Mouse (Mus musculus): ENCODE data around the gene Cep164.
A peak's percentile ranks its signal among the peaks of the same experiment; 100 is the strongest.
"Not testable (repeated sequence)": the region's sequence is repeated elsewhere in the genome, so short reads cannot be mapped to it uniquely, and the experiment has no call there.

Gene Cep164

DNA sequence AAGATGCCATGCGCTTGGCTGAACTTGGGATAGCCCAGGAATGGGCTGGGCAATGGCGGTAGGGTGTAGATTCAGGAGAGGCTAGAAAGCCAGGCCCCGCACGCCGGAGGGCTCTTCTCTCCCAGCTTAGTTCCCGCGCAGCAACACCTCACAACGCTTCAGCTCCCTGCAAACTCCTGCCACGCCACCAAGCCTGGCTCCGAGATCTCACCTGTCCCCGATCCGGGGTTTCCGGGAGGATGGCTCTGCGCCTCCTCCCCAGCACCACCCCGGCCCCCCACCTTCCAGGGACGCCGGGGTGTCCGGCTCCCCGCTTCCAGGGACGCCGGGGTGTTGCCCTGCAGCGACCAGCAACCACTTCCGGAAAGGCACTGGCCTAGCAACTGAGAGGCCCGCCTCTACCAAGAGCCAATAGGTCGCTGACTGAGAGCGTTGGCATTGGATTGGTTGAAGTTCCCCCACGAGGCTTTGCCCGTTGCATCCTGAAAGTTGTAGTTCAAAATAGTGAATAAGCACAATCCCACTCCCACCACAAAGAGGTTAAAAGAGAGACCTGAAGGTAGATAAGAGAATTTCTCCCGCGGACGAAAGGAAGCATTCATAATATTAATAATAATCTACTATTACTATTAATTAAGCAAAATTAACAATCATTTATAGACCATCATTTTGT is at the start of gene Cep164:
Cep164 (minus strand) TSS at position 401 of the 673 bp plus-strand sequence.
- peak; percentile 90 for DNase-seq

DNA sequence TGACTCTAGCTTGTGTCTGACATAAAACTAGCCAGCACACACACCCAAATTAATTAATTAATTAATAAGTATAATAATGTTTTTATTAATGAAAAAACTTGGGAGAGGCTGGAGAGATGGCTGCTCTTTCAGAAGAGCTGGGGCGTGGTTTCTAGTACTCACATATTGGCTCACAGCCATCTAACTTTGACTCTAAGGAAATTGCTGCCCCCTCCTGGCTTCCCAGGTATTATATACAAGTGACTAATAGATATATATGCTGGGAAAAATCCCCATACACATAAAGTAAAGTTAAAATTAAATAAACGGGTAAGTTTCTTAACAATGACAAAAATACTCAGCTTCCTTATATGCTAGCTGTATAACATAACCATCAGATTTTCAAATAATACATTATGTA is 49.4 kb upstream of the Cep164 start:
- no peak for DNase-seq

DNA sequence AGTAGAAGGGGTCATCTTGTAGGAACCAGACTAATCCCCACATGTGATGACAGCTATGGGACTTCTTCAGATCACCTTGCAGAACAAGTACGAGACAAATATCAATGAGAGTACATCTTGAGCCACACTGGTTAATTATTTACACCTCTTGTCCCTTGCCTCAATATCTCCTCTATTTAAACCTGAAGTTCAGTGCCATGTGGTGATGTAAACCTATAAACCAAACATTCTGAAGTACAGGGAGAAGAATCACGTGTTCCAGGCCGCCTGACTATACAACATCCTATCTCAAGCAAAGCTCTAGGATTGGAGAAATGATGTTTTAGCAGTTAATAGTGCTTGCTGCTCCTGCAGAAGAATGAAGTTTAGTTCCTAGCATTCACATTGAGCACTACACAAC is 41.8 kb upstream of the Cep164 start:
- DNase-seq: no peak

DNA sequence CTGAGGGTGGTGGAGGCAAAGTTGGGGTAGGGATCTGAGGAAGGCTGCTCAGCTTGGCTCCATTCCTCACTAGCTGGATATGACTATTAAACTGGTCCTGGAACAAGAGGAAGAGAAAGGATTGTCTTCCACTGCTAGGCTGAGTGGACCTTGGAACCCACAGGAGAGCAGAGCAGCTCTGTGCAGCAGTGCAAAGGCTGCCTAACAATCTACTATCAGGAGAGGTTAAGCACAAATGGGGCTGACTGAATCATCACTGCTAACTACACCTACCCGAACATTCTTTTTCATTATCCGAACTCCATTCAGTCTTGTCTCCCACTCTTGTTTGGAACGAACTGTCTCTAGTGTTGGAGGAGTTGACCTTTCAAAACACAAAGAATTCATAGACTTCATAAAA is 40.7 kb upstream of the Cep164 start:
- no peak for DNase-seq

DNA sequence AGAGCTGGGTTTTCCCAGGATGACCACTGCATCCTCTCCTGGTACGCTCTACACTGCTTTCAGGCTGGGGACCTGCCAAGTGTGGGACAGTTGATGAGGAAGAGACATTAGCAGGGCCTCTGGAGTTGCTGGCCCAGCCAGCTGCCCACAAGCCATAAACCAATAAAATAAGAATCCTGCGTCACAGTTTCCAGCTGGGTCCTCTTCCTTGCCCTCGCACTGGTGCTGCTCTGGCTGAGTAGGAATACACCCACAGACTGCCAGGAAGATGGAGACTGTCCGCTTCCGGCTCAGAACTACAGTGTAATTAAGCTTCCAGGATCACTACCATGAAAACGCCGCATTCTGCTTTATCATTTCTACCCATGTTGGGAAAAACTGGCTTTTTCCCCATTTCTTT is 33.3 kb upstream of the Cep164 start:
- DNase-seq: no peak

DNA sequence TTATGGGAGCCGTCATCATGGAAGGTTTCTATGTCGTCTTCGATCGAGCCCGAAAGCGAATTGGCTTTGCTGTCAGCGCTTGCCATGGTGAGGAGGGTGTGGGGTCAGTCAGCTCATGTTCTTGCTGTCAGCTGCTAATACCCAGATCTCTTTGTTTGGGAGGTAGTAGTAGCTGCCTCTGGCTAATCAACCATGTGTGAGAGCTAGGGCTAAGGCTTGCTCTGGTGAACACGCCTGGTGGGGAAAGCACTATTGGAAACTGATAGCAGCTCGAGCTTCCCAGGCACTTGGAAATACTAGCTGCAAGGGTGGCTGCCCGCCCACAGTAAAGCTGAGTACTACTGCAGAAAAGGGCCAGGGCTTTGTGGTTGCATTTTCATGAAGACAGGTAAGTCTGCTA is 30.9 kb upstream of the Cep164 start:
- DNase-seq: no peak

DNA sequence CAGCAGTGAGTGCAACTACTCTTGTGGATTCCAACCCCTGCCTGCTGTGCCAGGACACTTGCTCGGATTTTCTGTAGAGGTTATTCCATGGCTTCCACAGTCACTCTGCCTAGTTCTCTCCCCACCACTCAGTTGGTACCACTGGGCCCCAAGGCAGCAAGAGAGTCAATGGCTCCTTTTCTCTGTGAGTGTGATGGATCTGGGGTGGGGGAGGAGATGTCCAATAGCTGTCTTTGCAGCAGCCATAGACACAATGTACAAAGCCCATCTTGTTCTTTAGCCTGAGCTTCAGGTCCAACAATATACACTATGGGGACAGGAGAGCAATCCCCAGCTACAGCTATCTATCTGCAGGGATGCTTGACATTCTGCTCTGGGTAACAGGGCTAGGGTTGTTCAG is 25.6 kb upstream of the Cep164 start:
- no peak for DNase-seq

DNA sequence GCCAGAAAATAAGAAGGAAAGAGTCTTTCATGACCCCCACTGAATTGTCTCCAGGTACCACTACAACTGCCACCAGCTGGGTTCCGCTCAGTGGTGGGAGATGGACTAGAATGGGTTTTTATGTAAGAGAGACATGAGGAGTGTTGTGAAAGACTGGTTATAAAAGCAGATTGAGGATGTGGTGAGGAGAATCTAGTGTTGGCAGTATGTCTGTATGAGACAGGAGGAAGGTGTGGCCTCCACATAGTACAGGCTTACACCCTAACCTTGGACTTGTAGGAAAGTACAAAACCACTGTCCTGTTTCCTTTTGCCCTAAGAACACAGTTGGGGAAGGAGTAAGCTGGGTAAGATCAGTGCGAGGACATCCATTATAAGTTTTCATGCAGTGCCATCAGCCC is 25.2 kb upstream of the Cep164 start:
- DNase-seq: no peak

DNA sequence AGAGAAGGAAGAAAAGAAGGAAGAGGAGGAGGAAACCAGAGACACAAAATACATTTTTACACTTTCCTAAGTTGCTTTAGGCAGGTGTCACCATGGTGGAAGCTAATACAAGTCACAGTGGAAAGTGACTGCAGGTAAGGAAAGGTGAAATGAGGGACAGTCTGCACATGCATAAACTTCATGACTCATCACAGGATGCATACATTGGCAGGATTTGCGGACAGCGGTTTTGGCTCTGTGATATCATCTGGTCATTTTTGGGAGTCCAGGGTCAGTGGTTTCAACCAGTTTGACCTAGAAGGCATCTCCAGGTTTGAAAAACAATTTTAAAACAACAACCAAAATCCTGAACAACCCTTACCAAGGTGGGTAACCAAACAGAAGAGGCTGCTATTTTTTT is 23.3 kb upstream of the Cep164 start:
- DNase-seq: no peak

DNA sequence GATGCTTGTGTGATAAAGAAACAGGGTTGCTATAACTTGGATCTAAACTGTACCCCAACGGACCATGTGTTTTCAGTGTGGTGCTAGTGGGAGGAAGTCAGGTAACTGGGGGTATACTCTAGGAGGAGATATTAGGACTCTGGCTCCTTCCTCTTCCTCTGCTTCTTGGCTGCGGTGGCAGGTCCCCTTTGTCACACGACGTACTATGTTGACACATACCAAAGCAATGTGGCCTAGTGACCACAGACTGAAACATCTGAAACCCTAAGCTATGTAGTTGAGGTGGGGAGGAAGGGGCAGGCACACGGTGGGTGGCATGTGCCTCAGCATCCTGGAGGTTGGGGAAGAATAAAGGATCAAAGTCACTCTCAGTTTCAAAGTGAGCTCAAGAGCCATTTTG is 22.8 kb upstream of the Cep164 start:
- no peak for DNase-seq

DNA sequence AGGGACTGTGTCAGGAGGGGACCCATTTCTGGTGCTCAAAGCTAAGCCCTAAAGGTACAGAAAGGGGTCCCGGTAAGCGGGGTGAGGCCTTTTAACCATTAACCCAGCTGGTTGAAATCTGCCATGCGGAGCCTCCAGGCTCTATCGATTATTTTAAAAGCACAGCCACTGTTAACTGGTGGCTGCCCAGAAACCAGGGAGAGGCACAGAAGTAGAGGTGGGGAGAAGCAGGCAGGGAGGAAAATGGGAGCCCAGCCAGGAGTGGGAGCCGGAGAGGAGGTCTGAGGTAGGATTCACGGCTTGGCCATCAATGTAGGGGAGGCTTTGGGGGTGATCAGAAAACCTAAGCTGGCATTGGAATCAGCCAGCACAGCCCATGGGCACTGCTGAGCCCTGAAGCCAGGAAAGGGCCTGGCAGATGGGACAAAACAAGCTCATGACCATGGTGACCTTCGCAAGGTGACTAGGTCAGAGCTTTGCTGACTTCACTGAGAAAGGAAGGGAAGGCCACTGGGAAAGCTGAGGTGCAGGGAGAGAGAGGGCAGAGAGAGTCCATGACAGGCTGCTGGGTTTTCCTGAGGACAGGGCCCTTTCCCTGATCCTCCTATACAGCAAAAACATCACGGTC is 22.2 kb upstream of the Cep164 start:
- DNase-seq: no peak

DNA sequence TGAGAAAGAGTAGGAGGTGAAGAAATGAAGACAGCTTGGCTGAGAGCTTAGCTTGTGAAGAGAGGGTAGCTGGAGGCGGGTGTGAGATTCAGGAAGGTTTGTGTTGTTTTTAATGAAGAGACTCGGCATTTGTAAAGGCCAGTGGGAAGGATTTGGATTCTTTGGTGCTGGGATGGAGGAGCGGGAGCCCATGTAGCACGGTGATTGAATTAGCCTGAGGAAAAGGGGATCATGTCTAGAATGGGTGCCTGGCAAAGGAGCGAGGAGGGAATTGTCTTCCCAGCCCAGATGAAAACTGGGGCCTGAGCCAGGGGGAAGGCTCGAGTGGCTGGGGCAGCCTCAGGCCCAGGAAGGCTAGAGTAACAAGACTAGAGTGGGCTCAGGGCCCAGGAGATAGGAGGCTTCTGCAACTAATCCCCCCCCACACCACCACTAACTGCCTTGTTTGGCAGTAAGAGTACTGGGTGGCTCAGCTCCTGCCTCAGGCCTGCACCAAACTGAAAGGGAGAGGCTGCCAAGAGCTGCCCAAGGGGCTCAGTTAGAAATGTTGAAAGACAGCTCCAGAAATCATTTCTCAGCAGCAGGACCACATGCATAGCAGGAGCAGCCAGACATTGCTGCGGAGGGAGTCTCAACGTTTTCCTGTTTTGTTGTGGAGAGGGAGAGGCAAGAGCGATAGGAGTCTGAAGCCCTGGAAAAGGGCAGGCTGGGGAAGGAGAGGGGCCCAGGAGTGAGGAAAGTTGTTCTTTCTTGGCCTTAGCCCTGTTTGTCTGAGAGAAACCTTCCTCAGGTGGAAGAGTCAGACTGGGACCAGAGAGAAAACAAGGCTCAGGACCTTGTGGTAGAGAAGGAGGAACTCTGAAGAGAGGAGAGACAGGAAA is 21.3 kb upstream of the Cep164 start:
- no peak for DNase-seq

DNA sequence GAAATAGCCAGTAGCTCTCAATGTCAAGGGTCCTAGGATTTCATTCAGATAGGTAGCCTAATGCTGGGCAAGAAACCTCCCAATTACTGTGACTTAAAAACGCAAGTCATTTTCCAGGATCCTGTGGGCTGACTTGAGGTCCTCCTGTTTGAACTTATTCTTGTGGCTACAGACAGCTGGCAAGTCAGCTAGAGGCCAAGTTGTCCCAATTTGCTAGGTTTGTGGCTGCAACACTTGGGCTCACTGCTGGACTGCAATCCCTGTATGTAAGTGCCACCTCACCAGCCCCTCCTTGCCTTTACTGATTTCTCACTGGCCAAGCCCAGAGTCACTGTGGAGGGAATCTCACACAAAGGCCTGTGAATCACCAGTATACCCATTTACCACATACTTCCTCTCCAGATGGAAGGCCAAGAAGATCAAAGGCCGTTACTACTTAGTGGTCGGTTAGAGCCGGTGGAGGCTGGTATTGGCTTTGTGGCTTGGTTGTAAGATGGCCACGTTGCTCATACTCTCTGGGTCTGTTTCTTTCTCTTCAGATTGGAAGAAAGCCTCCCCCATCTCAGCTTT is 18.5 kb upstream of the Cep164 start:
- no peak for DNase-seq

DNA sequence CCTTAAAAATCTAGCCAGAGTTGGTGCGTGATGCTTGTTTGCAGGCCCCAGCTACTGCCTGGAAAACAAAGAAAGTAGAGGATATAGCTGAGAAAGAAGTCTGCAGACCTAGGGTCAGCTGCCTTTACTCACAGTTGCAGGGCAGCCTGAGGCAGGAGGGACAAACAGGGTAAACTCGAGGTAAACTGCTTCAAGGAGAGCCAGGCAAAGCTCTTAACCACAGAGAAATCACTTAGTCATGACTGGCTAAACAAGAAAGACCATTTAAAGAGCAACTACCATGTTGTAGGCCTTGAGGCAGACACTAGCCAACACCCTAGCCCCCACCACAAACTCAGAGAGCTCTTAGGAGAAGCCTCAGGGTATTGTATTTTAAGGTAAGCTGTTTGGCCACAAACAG is 17.7 kb upstream of the Cep164 start:
- DNase-seq: not testable (repeated sequence)

DNA sequence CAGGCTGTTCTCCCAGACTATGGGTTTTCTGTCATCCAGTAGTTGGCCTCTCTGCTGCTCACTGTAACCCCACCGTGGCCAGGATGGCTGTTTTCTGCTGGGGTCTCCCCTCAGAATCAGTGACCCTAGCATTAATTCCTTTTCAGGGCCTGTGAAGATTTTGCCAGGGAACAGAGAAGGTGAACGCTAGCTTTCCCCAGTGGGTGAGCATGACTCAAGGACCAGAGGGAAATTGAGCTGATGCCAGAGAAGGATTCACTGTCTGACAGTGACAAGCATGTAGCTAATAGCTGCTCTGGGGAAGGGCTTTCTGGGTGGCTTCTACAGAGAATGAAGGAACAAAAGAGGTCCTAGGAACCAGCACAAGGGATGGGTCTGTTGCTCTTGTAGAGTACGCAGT is 17.1 kb upstream of the Cep164 start:
- DNase-seq: no peak

DNA sequence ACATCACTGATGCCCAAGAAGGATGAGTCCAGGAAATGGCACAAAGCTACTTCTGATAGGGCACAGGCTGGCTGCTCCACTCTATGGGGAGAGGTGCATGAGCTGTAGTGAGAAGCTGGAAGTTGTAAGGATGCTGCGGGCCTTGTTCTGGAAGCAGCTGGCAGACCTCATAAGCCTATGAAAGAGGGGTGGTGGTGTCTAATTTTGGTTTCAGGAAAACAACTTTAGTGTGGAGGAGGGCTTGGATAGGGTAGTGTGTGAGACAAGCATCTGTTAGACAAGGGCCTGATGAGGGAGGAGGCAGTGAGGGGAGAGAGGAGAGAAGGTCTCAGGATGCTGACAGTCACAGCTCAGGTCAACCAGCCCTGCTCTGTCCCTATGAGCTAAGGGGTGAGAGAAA is 15.3 kb upstream of the Cep164 start:
- DNase-seq: no peak

DNA sequence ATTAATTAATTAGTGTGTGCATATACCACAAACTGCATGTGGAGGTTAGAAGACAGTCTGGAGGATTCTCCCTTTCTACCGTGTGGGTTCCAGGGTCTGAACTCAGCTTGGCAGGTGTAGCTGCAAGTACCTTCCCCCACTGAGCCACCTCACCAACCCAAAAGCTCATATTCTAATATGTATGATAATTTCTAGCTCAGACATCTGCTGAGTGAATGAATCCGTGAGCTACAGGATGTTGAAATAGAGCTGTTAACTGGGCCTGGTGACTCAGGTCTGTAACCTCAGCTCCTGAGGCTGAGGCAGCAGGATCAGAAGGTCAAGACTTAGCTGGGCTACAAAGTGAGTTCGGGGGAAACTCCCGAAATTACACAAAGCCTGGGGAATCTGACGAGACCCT is 14.5 kb upstream of the Cep164 start:
- no peak for DNase-seq

DNA sequence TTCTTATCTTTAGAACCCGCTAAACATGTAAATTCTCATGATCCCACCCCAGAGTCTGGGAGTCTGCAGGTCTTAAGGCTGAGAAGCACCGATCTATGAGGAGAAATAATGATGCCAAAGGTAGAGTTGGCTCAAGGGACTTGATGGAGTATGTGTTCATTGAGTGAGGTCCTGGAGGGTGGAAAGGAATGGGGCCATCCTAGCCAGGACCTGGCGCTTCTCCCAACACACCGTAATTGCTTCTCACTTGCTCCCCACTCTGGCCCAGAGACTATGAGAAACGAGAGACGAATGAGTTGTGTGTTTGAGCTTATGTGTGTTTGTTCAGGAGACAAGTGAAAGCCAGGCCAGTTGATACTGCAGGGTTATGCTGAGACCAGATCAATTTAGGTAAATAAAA is 13.0 kb upstream of the Cep164 start:
- no peak for DNase-seq

DNA sequence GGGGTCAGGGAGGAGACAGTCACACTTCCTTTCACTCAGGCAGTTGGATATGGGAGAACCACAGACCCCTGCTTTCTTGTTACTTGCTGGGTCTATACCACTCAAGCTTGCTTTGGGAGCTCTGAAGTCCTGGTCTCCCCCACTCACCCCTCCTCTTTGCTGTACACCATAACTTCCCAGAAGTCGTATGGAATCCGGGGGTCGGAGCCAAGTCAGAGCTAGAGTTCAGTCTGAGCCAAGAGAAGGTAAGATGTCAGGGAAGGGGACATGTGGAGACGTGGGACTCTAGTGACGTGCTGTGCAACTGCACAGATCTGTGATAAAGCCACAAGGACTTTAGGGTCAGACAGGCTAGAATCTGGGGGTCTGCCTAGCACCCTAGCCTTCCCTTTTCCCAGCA is 11.8 kb upstream of the Cep164 start:
- no peak for DNase-seq

DNA sequence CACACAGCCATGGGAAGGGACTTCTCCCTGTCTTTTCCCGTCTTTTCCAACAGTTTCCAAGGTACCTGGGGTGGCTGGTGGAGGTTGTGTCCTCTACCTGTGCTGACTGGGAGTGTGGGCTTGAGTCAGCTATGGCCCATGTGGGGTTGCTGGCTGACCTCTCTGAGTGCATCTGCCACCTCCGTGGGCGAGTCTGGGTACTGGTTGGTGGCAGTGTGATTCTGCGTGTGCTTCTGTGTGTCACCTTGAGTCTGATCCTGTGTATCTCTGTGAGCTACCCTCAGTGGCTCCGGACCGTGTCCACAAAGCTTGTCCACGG is 11.4 kb upstream of the Cep164 start:
- DNase-seq: no peak

DNA sequence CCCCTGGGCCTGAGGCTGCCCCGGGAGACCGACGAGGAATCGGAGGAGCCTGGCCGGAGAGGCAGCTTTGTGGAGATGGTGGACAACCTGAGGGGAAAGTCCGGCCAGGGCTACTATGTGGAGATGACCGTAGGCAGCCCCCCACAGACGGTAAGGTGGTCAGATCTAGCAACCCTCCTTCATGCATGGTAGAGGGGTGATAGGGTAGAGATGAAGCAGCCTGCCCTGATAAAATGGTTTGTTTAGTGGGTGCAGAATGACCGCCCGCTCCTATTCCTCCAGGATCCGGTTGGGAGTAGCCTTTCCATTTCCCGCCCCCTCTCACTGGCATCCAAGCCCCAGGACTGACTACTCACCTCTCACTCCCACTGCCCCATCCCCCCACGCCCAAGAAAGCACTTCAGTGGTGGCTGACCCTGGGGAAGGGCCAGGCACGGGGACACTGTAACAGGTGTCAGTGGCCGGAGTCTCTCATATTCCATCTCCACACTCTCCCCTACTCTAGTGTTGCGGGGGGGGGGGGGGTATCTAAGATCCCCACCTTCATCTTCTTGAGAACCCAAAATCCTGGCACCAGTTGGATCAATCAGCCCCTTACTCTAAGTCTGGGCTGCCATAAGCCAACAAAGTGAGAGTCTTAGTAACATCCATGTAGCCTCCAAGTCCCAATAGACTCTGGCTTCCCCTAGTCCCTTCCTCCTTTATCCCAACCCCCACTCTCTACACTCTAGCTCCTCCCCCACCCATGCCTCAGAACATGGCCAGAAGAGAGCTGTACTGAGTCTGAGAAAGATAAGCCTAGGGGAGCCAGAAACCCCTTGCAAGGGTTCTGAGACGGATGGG is 10.9 kb upstream of the Cep164 start:
- peak; percentile 64 for DNase-seq

DNA sequence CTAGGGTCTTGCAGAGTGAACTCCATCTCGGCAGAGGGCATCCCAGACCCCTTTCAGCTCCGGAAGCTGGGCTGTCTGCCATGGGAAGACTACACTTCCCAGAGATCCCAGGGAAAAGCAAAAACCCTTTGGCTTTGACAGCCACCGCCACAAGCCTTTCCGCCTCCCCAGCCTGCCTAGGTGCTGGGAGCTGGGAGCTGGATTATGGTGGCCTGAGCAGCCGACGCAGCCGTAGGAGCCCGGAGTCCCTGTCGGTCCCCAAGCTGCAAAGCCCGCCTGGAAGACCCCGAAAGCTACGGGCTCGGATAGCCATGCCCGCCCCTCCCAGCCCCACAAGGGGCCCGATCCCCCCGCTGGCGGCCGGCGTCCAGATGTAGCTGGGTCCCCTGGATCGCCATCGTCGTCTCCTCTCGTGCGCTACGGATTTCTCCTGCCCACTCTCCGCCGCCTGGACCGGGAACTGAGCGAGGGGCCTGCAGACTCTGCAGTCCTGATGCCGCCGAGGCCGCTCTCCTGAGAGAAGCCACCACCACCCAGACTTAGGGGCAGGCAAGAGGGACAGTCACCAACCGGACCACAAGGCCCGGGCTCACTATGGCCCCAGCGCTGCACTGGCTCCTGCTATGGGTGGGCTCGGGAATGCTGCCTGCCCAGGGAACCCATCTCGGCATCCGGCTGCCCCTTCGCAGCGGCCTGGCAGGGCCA is 10.1 kb upstream of the Cep164 start, which contains the start of gene Bace1:
Bace1 (plus strand) TSS at position 147 of the 705 bp plus-strand sequence.
- DNase-seq: peak; percentile 89
